Mouse (Mus musculus) liver, postnatal 0 days (tissue): Measurements from ENCODE around the gene Ivl.

Experiments used
- CTCF ChIP-seq: sonication (generic); IDR thresholded peaks from 2 replicates; pipeline ENCODE4 v1.5.1; 2016; ENCODE audit warnings: antibody characterized with exemption, low read depth
- EP300 ChIP-seq: IDR thresholded peaks from 2 replicates; pipeline ENCODE4 v1.6.1; 2016; ENCODE audit warnings: antibody characterized with exemption, low read depth, mild to moderate bottlenecking

- no peak for TF ChIP-seq CTCF
- TF ChIP-seq EP300: no peak
Measured at GRCm38 (mm10) chr3:92621560-92621959, 48.0 kb upstream of the Ivl start, which contains the start of gene Lce6a.
